ENCODE assay signal across 11 mouse cellular contexts in the genomic region with DNA sequence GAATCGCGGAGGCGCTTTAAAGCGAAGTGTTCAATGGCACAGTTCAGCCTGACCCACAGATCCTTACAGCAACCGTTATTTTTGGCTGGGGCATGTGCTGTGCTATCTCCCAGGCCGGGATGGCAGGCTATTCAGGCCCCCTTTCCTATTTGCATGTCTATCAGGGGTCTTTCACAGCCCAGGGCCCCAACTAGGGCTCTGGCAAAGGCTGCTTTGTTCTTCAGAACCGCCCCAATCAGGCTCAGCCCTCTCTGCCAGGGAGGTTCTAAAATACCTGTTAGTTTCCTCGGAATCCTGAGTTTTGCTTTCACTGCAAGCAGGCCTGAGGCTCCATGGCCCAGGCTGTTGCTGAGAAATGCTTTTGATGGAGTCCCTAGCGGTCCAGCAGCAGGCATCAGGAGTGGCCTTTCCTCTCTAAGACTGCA.
DNase-seq lines count a peak whose midpoint lies in the region; ATAC-seq and TF ChIP-seq lines count a peak whose summit lies in the region.
"Had no signal": no experiment of that assay in that cellular context is flagged by ENCODE, and none has a peak within 500 bp of the region (broad histone marks: within the 10 kb centered on the region; RNA-seq: fewer than 3 reads in every experiment).

No protein-coding gene starts in this region.

- DNase-seq in embryo, embryonic 10 days (ENCODE audit: low spot score) = peak; percentile 72
- DNase-seq in hindbrain, embryonic 11.5 days (ENCODE audit: low spot score) = peak; percentile 64
- DNase-seq in midbrain, embryonic 14.5 days = peak; percentile 68
- DNase-seq in lung, postnatal 10 days = no peak
- DNase-seq in left cerebral cortex, adult 2 months (ENCODE audit: extremely low spot score in 1 of 2, low spot score in 2 of 2) = no peak
- DNase-seq: gastrocnemius, postnatal 10 days; thymus, adult 2 months had no signal

- ATAC-seq in hindbrain, embryonic 11.5 days (ENCODE audit: low FRiP score) = peak; percentile 84
- ATAC-seq in midbrain, embryonic 14.5 days (ENCODE audit: low FRiP score, low TSS enrichment) = peak; percentile 72; the same call in 1 of the 2 replicates
- ATAC-seq in cerebellum, adult (ENCODE audit: insufficient number of reproducible peaks, low FRiP score, low TSS enrichment) = no peak
- ATAC-seq: lung, postnatal 0 days had no signal

- TF ChIP-seq CTCF in ES-Bruce4 (IDR thresholded peaks at IDR 0.05; ENCODE audit: low read depth, low read length) = no peak
- no peak for TF ChIP-seq CTCF in left cerebral cortex, adult 2 months (IDR thresholded peaks at IDR 0.05)

- 8% methylated on average over 9 of the region's 9 CpGs for WGBS in hindbrain, embryonic 11.5 days
- 3% methylated on average over 9 of the region's 9 CpGs for WGBS in midbrain, embryonic 14.5 days

- TF ChIP-seq EP300 in ES-Bruce4 (IDR thresholded peaks at IDR 0.05; ENCODE audit: insufficient read depth, low read depth, low read length) = peak; percentile 70

- peak overlapping the region; percentile 53 for H3K27ac ChIP-seq in ES-Bruce4 (ENCODE audit: insufficient read depth, low read length)
- H3K27ac ChIP-seq in hindbrain, embryonic 11.5 days (ENCODE audit: low read depth, low read length) = peak overlapping the region; percentile 77
- peak overlapping the region; percentile 15; the same call in 1 of the 2 replicates for H3K27ac ChIP-seq in midbrain, embryonic 14.5 days (replicated peaks; ENCODE audit: low read depth, low read length)
- no peak overlapping the region for H3K27ac ChIP-seq in left cerebral cortex, adult 2 months

- H3K4me3 ChIP-seq in ES-Bruce4 (ENCODE audit: low read depth, low read length) = no peak overlapping the region
- no peak overlapping the region for H3K4me3 ChIP-seq in hindbrain, embryonic 11.5 days (ENCODE audit: low read depth, low read length)
- no peak overlapping the region for H3K4me3 ChIP-seq in midbrain, embryonic 14.5 days (replicated peaks; ENCODE audit: low read depth, low read length)
- no peak overlapping the region for H3K4me3 ChIP-seq in left cerebral cortex, adult 2 months

- peaks cover 12% of the 10 kb centered on the region for H3K9me3 ChIP-seq in ES-Bruce4 (replicated peaks; ENCODE audit: control insufficient read depth, insufficient read depth, low read length, poor library complexity, severe bottlenecking)
- peaks cover 3% of the 10 kb centered on the region for H3K9me3 ChIP-seq in hindbrain, embryonic 11.5 days (ENCODE audit: control insufficient read depth, low read length)
- peaks cover 12% of the 10 kb centered on the region for H3K9me3 ChIP-seq in midbrain, embryonic 14.5 days (ENCODE audit: control insufficient read depth, low read length)
- H3K9me3 ChIP-seq: G1E had no signal

- 0 out of 2 replicates have a peak overlapping the region, but pooled peaks have one; percentile 1 for H3K4me2 ChIP-seq in hindbrain, embryonic 11.5 days (replicated peaks; ENCODE audit: low read depth, low read length)
- 0 out of 2 replicates have a peak overlapping the region, but pooled peaks have one; percentile 17 for H3K4me2 ChIP-seq in midbrain, embryonic 14.5 days (ENCODE audit: low read length)

- no peak for TF ChIP-seq POLR2A in ES-Bruce4 (IDR thresholded peaks at IDR 0.05; ENCODE audit: insufficient read depth, low read length)

- intact Hi-C loops in left cerebral cortex, adult 2 months (cut with DNase I) = no loop called here

- H3K36me3 ChIP-seq in ES-Bruce4 (ENCODE audit: control insufficient read depth, insufficient read depth, low read length, poor library complexity, severe bottlenecking) = no peaks in the 10 kb centered on the region
- H3K36me3 ChIP-seq in hindbrain, embryonic 11.5 days (ENCODE audit: control insufficient read depth, insufficient read depth, low read length) = no peaks in the 10 kb centered on the region
- H3K36me3 ChIP-seq in midbrain, embryonic 14.5 days (ENCODE audit: control insufficient read depth, insufficient read depth, low read length) = no peaks in the 10 kb centered on the region
- H3K36me3 ChIP-seq: G1E had no signal

- H3K4me1 ChIP-seq in ES-Bruce4 (ENCODE audit: control insufficient read depth, insufficient read depth, low read length) = peaks cover 2% of the 10 kb centered on the region
- H3K4me1 ChIP-seq in hindbrain, embryonic 11.5 days (replicated peaks; ENCODE audit: control insufficient read depth, insufficient read depth, low read length) = peaks cover 7% of the 10 kb centered on the region; the same call in 1 of the 2 replicates
- H3K4me1 ChIP-seq in midbrain, embryonic 14.5 days (ENCODE audit: control insufficient read depth, insufficient read depth, low read length) = peaks cover 4% of the 10 kb centered on the region; the same call in 1 of the 2 replicates

- no peak overlapping the region for H3K9ac ChIP-seq in ES-Bruce4 (ENCODE audit: low read depth, poor library complexity, severe bottlenecking)
- H3K9ac ChIP-seq in hindbrain, embryonic 11.5 days (ENCODE audit: low read depth, low read length) = peak overlapping the region; percentile 31; the same call in 1 of the 2 replicates
- H3K9ac ChIP-seq in midbrain, embryonic 14.5 days (replicated peaks; ENCODE audit: low read length) = no peak overlapping the region; the same call in 1 of the 2 replicates

- no peaks in the 10 kb centered on the region for H3K27me3 ChIP-seq in ES-Bruce4 (ENCODE audit: control insufficient read depth, insufficient read depth, low read length, poor library complexity, severe bottlenecking)
- H3K27me3 ChIP-seq in hindbrain, embryonic 11.5 days (ENCODE audit: control insufficient read depth, insufficient read depth, low read length) = no peaks in the 10 kb centered on the region
- no peaks in the 10 kb centered on the region for H3K27me3 ChIP-seq in midbrain, embryonic 14.5 days (ENCODE audit: control insufficient read depth, insufficient read depth, low read length)

Comparison
In these comparisons a context has a peak if more than half of its experiments do, and no peak if none do; other contexts are left out.
1. DNase-seq: peak in embryo, embryonic 10 days (single experiment), hindbrain, embryonic 11.5 days (single experiment) and midbrain, embryonic 14.5 days (single experiment); none in lung, postnatal 10 days (single experiment) and left cerebral cortex, adult 2 months (0 of 2).